Mouse (Mus musculus): ENCODE results near the gene Rapgef1. TPM values are rescaled to one million over a fixed set of nuclear protein-coding genes. Genes with fewer than 3 reads are reported as not detected.
"Not testable (repeated sequence)": the region's sequence is repeated elsewhere in the genome, so short reads cannot be mapped to it uniquely, and the experiment has no call there.

Gene Rapgef1
- polyA plus RNA-seq, 1 experiment from 2014 or later: 23.0 TPM

- Histone ChIP-seq H3K27me3 (ENCODE audit: control insufficient read depth, insufficient read depth, low read length) (no peaks in the 10 kb centered on the region), H3K4me2 (ENCODE audit: low read depth, low read length, severe bottlenecking) (no peak overlapping the region), H3K9ac (ENCODE audit: low read length) (no peak overlapping the region), H3K9me3 (ENCODE audit: control insufficient read depth, low read length) (no peaks in the 10 kb centered on the region), H3K27ac (ENCODE audit: low read depth, low read length) (no peak overlapping the region), H3K4me3 (ENCODE audit: low read depth, low read length) (no peak overlapping the region), H3K4me1 (replicated peaks; ENCODE audit: control insufficient read depth, insufficient read depth, low read length) (no peaks in the 10 kb centered on the region), H3K36me3 (ENCODE audit: control insufficient read depth, insufficient read depth, low read length) (peaks cover 10% of the 10 kb centered on the region; the same call in 1 of the 2 replicates)
- ATAC-seq (replicated peaks; ENCODE audit: low FRiP score) (no peak), DNase-seq (ENCODE audit: low spot score) (no peak)
- WGBS: 82% methylated on average over 3 of the region's 3 CpGs
These were observed 86.0 kb downstream of the Rapgef1 start for GRCm38 (mm10) chr2:29705493-29705892.

GRCm38 (mm10) chr2:29706726-29707620 lies 87.5 kb downstream of the Rapgef1 start:
- 95% methylated on average over 18 of the region's 18 CpGs for WGBS

GRCm38 (mm10) chr2:29707731-29708130 lies 88.2 kb downstream of the Rapgef1 start:
- Histone ChIP-seq H3K9me3 (ENCODE audit: control insufficient read depth, low read length) (no peaks in the 10 kb centered on the region), H3K36me3 (ENCODE audit: control insufficient read depth, insufficient read depth, low read length) (peaks cover 4% of the 10 kb centered on the region; the same call in 1 of the 2 replicates), H3K27ac (ENCODE audit: low read depth, low read length) (no peak overlapping the region), H3K4me1 (replicated peaks; ENCODE audit: control insufficient read depth, insufficient read depth, low read length) (no peaks in the 10 kb centered on the region), H3K4me3 (ENCODE audit: low read depth, low read length) (no peak overlapping the region), H3K9ac (ENCODE audit: low read length) (no peak overlapping the region), H3K4me2 (ENCODE audit: low read depth, low read length, severe bottlenecking) (no peak overlapping the region), H3K27me3 (ENCODE audit: control insufficient read depth, insufficient read depth, low read length) (no peaks in the 10 kb centered on the region)
- ATAC-seq (replicated peaks; ENCODE audit: low FRiP score) (no peak), DNase-seq (ENCODE audit: low spot score) (no peak)
- 91% methylated on average over 4 of the region's 4 CpGs for WGBS

More at GRCm38 (mm10) chr2:29706726-29707620, 87.5 kb downstream of the Rapgef1 start:
- no peaks in the 10 kb centered on the region for H3K4me1 ChIP-seq (replicated peaks; ENCODE audit: control insufficient read depth, insufficient read depth, low read length)
- H3K9ac ChIP-seq (ENCODE audit: low read length): no peak overlapping the region
- no peak overlapping the region for H3K4me3 ChIP-seq (ENCODE audit: low read depth, low read length)
- no peaks in the 10 kb centered on the region for H3K9me3 ChIP-seq (ENCODE audit: control insufficient read depth, low read length)
- no peak for DNase-seq (ENCODE audit: low spot score)
- H3K27ac ChIP-seq (ENCODE audit: low read depth, low read length): no peak overlapping the region
- H3K36me3 ChIP-seq (ENCODE audit: control insufficient read depth, insufficient read depth, low read length): peaks cover 10% of the 10 kb centered on the region; the same call in 1 of the 2 replicates
- H3K27me3 ChIP-seq (ENCODE audit: control insufficient read depth, insufficient read depth, low read length): no peaks in the 10 kb centered on the region
- no peak overlapping the region for H3K4me2 ChIP-seq (ENCODE audit: low read depth, low read length, severe bottlenecking)
- ATAC-seq (replicated peaks; ENCODE audit: low FRiP score): no peak

GRCm38 (mm10) chr2:29708209-29708608 lies 88.7 kb downstream of the Rapgef1 start:
- DNase-seq (ENCODE audit: low spot score); ATAC-seq (replicated peaks; ENCODE audit: low FRiP score); H3K27me3 ChIP-seq (ENCODE audit: control insufficient read depth, insufficient read depth, low read length); H3K9me3 ChIP-seq (ENCODE audit: control insufficient read depth, low read length); H3K36me3 ChIP-seq (ENCODE audit: control insufficient read depth, insufficient read depth, low read length); H3K4me2 ChIP-seq (ENCODE audit: low read depth, low read length, severe bottlenecking); H3K27ac ChIP-seq (ENCODE audit: low read depth, low read length); H3K4me1 ChIP-seq (replicated peaks; ENCODE audit: control insufficient read depth, insufficient read depth, low read length); H3K9ac ChIP-seq (ENCODE audit: low read length); H3K4me3 ChIP-seq (ENCODE audit: low read depth, low read length): not testable (repeated sequence)
- 93% methylated on average over 4 of the region's 4 CpGs for WGBS

GRCm38 (mm10) chr2:29711038-29711437 lies 91.5 kb downstream of the Rapgef1 start:
- H3K27ac ChIP-seq (ENCODE audit: low read depth, low read length): no peak overlapping the region
- ATAC-seq (replicated peaks; ENCODE audit: low FRiP score) (no peak), DNase-seq (ENCODE audit: low spot score) (no peak)
- 83% methylated on average over 3 of the region's 3 CpGs for WGBS
- peaks cover 4% of the 10 kb centered on the region; the same call in 1 of the 2 replicates for H3K36me3 ChIP-seq (ENCODE audit: control insufficient read depth, insufficient read depth, low read length)
- H3K9me3 ChIP-seq (ENCODE audit: control insufficient read depth, low read length): no peaks in the 10 kb centered on the region
- H3K4me2 ChIP-seq (ENCODE audit: low read depth, low read length, severe bottlenecking): no peak overlapping the region
- H3K4me1 ChIP-seq (replicated peaks; ENCODE audit: control insufficient read depth, insufficient read depth, low read length): 0 out of 2 replicates have a peak, but pooled peaks cover 2% of the 10 kb centered on the region
- H3K9ac ChIP-seq (ENCODE audit: low read length): no peak overlapping the region
- H3K27me3 ChIP-seq (ENCODE audit: control insufficient read depth, insufficient read depth, low read length): no peaks in the 10 kb centered on the region
- H3K4me3 ChIP-seq (ENCODE audit: low read depth, low read length): no peak overlapping the region

- Histone ChIP-seq H3K9ac (ENCODE audit: low read length) (no peak overlapping the region), H3K9me3 (ENCODE audit: control insufficient read depth, low read length) (no peaks in the 10 kb centered on the region), H3K4me3 (ENCODE audit: low read depth, low read length) (no peak overlapping the region), H3K27me3 (ENCODE audit: control insufficient read depth, insufficient read depth, low read length) (no peaks in the 10 kb centered on the region), H3K4me2 (ENCODE audit: low read depth, low read length, severe bottlenecking) (no peak overlapping the region), H3K4me1 (replicated peaks; ENCODE audit: control insufficient read depth, insufficient read depth, low read length) (0 out of 2 replicates have a peak, but pooled peaks cover 2% of the 10 kb centered on the region), H3K36me3 (ENCODE audit: control insufficient read depth, insufficient read depth, low read length) (peaks cover 4% of the 10 kb centered on the region; the same call in 1 of the 2 replicates), H3K27ac (ENCODE audit: low read depth, low read length) (no peak overlapping the region)
- WGBS: 92% methylated on average over 5 of the region's 5 CpGs
- no peak for ATAC-seq (replicated peaks; ENCODE audit: low FRiP score)
- DNase-seq (ENCODE audit: low spot score): no peak
These were observed 92.4 kb downstream of the Rapgef1 start for GRCm38 (mm10) chr2:29711877-29712276.

GRCm38 (mm10) chr2:29713501-29713900 lies 94.0 kb downstream of the Rapgef1 start:
- H3K36me3 ChIP-seq (ENCODE audit: control insufficient read depth, insufficient read depth, low read length): no peaks in the 10 kb centered on the region
- no peak overlapping the region for H3K9ac ChIP-seq (ENCODE audit: low read length)
- H3K4me3 ChIP-seq (ENCODE audit: low read depth, low read length): no peak overlapping the region
- no peak for DNase-seq (ENCODE audit: low spot score)
- no peak for ATAC-seq (replicated peaks; ENCODE audit: low FRiP score)
- H3K4me2 ChIP-seq (ENCODE audit: low read depth, low read length, severe bottlenecking): no peak overlapping the region
- H3K27ac ChIP-seq (ENCODE audit: low read depth, low read length): no peak overlapping the region
- H3K4me1 ChIP-seq (replicated peaks; ENCODE audit: control insufficient read depth, insufficient read depth, low read length): 0 out of 2 replicates have a peak, but pooled peaks cover 2% of the 10 kb centered on the region
- H3K9me3 ChIP-seq (ENCODE audit: control insufficient read depth, low read length): no peaks in the 10 kb centered on the region
- 100% methylated on average over 1 of the region's 2 CpGs for WGBS
- H3K27me3 ChIP-seq (ENCODE audit: control insufficient read depth, insufficient read depth, low read length): no peaks in the 10 kb centered on the region

GRCm38 (mm10) chr2:29714127-29714526 lies 94.6 kb downstream of the Rapgef1 start:
- Histone ChIP-seq H3K27me3 (ENCODE audit: control insufficient read depth, insufficient read depth, low read length) (no peaks in the 10 kb centered on the region), H3K27ac (ENCODE audit: low read depth, low read length) (no peak overlapping the region), H3K4me2 (ENCODE audit: low read depth, low read length, severe bottlenecking) (no peak overlapping the region), H3K9me3 (ENCODE audit: control insufficient read depth, low read length) (no peaks in the 10 kb centered on the region), H3K4me3 (ENCODE audit: low read depth, low read length) (no peak overlapping the region), H3K9ac (ENCODE audit: low read length) (no peak overlapping the region), H3K4me1 (replicated peaks; ENCODE audit: control insufficient read depth, insufficient read depth, low read length) (0 out of 2 replicates have a peak, but pooled peaks cover 2% of the 10 kb centered on the region), H3K36me3 (ENCODE audit: control insufficient read depth, insufficient read depth, low read length) (no peaks in the 10 kb centered on the region)
- WGBS: 94% methylated on average over 5 of the region's 5 CpGs
- ATAC-seq (replicated peaks; ENCODE audit: low FRiP score) (no peak), DNase-seq (ENCODE audit: low spot score) (no peak)

All from forebrain, embryonic 11.5 days (tissue).